Mouse (Mus musculus): ENCODE data around the gene Adgrl3.

- TF ChIP-seq CTCF (IDR thresholded peaks at IDR 0.05; ENCODE audit: extremely low read depth, insufficient read length, insufficient replicate concordance, low read depth, low read length) (no peak), POLR2A (IDR thresholded peaks at IDR 0.05; ENCODE audit: low read depth, low read length) (no peak)
These were observed 618.5 kb downstream of the Adgrl3 start for GRCm38 (mm10) chr5:81638422-81638821.

Measured in small intestine, adult 2 months (tissue).